Mouse (Mus musculus) CH12.LX (cell line): ENCODE data around the gene Zhx3. TPM values are rescaled to one million over a fixed set of nuclear protein-coding genes. Genes with fewer than 3 reads are reported as not detected.

Experiments used
- DNase-seq: peaks from one replicate; pipeline ENCODE4 v3.0.0-alpha.2; 2013; ENCODE audit errors: extremely low read depth
- H3K27ac ChIP-seq: 2 replicates; pipeline ENCODE4 v1.5.1; 2012; ENCODE audit warnings: low read depth, mild to moderate bottlenecking, control low read depth, moderate library complexity; ENCODE audit not compliant: insufficient read depth
- H3K27me3 ChIP-seq: replicated peaks from 2 replicates; pipeline ENCODE3; 2012; ENCODE audit warnings: inconsistent platforms
- H3K36me3 ChIP-seq, 2 experiments: replicated peaks in 1 of 2; 2 replicates each; pipeline versions ENCODE3 to v1.6.1; 2012; ENCODE audit warnings: inconsistent platforms in 1 of 2, low read length in 1 of 2, mild to moderate bottlenecking in 1 of 2, mixed read lengths in 1 of 2, moderate library complexity in 1 of 2; ENCODE audit not compliant: control insufficient read depth in 1 of 2, insufficient read depth in 1 of 2
- H3K4me1 ChIP-seq, 2 experiments: 2 replicates each; pipeline ENCODE4 v1.6.1; 2012; ENCODE audit warnings: inconsistent platforms in 1 of 2, moderate library complexity in 1 of 2; ENCODE audit not compliant: insufficient read depth in 2 of 2, control insufficient read depth in 1 of 2
- H3K4me2 ChIP-seq: 2 replicates; pipeline ENCODE4 v1.6.1; 2012; ENCODE audit warnings: low read depth, mild to moderate bottlenecking, control low read depth; ENCODE audit not compliant: poor library complexity, insufficient read depth, severe bottlenecking
- H3K4me3 ChIP-seq, 3 experiments: fragments of 150-350 bp in 1 of 3; sonication (generic) in 1 of 3; replicated peaks in 1 of 3; 2 replicates each; pipeline versions ENCODE3 to v1.5.1; 2011 to 2012; ENCODE audit warnings: low read depth in 2 of 3, low read length in 2 of 3, mild to moderate bottlenecking in 2 of 3, moderate library complexity in 2 of 3, control low read depth in 1 of 3, improper control_type of control experiment in 1 of 3, inconsistent platforms in 1 of 3, mixed read lengths in 1 of 3; ENCODE audit not compliant: poor library complexity in 1 of 3
- H3K79me2 ChIP-seq: replicated peaks from 2 replicates; pipeline ENCODE4 v1.6.1; 2012; ENCODE audit warnings: mild to moderate bottlenecking, moderate library complexity; ENCODE audit not compliant: control insufficient read depth, poor library complexity, insufficient read depth, severe bottlenecking; ENCODE audit errors: extremely low read depth
- H3K9ac ChIP-seq: 2 replicates; pipeline ENCODE4 v1.6.1; 2012; ENCODE audit warnings: low read depth, mild to moderate bottlenecking, control low read depth, moderate library complexity; ENCODE audit not compliant: insufficient read depth
- H3K9me3 ChIP-seq: replicated peaks from 2 replicates; pipeline ENCODE3; 2012; ENCODE audit warnings: low read length, inconsistent platforms, mixed read lengths
- BHLHE40 ChIP-seq: IDR thresholded peaks from 2 replicates; pipeline ENCODE4 v1.6.1; 2011; ENCODE audit warnings: mild to moderate bottlenecking, low read depth, low read length, improper control_type of control experiment
- CHD1 ChIP-seq: IDR thresholded peaks from 2 replicates; pipeline ENCODE4 v1.6.1; 2012; ENCODE audit warnings: low read depth, low read length, improper control_type of control experiment, inconsistent platforms
- CHD2 ChIP-seq: IDR thresholded peaks from 2 replicates; pipeline ENCODE4 v1.6.1; 2011; ENCODE audit warnings: low read length, improper control_type of control experiment
- CTCF ChIP-seq, 2 experiments: IDR thresholded peaks in 1 of 2; conservative IDR thresholded peaks in 1 of 2; 2 replicates each; pipeline ENCODE4 v1.5.1; 2011 to 2012; ENCODE audit warnings: low read depth in 2 of 2, low read length in 2 of 2, improper control_type of control experiment in 1 of 2, inconsistent platforms in 1 of 2, mild to moderate bottlenecking in 1 of 2, moderate library complexity in 1 of 2
- ELF1 ChIP-seq: IDR thresholded peaks from 2 replicates; pipeline ENCODE4 v1.6.1; 2014; ENCODE audit warnings: low read depth, mild to moderate bottlenecking, inconsistent platforms, low read length, improper control_type of control experiment
- EP300 ChIP-seq: IDR thresholded peaks from 2 replicates; pipeline ENCODE4 v1.6.1; 2011; ENCODE audit warnings: low read length, improper control_type of control experiment
- ETS1 ChIP-seq: conservative IDR thresholded peaks from 2 replicates; pipeline ENCODE4 v1.6.1; 2012; ENCODE audit warnings: low read depth, mild to moderate bottlenecking, inconsistent platforms, low read length, improper control_type of control experiment, moderate library complexity
- HCFC1 ChIP-seq: IDR thresholded peaks from 2 replicates; pipeline ENCODE4 v1.6.1; 2012; ENCODE audit warnings: low read depth, mild to moderate bottlenecking, inconsistent platforms, low read length, improper control_type of control experiment
- IRF4 ChIP-seq: IDR thresholded peaks from 2 replicates; pipeline ENCODE4 v1.6.1; 2014; ENCODE audit warnings: low read depth, mild to moderate bottlenecking, inconsistent platforms, low read length, improper control_type of control experiment
- JUN ChIP-seq: IDR thresholded peaks from 2 replicates; pipeline ENCODE4 v1.6.1; 2011; ENCODE audit warnings: low read depth, mild to moderate bottlenecking, low read length, improper control_type of control experiment, moderate library complexity; ENCODE audit not compliant: insufficient read depth
- JUND ChIP-seq: conservative IDR thresholded peaks from 2 replicates; pipeline ENCODE4 v1.6.1; 2011; ENCODE audit warnings: low read depth, low read length, improper control_type of control experiment
- KAT2A ChIP-seq: IDR thresholded peaks from 2 replicates; pipeline ENCODE4 v1.6.1; 2012; ENCODE audit warnings: low read length, improper control_type of control experiment, inconsistent platforms; ENCODE audit not compliant: insufficient replicate concordance
- MAFK ChIP-seq: IDR thresholded peaks from 2 replicates; pipeline ENCODE4 v1.6.1; 2011; ENCODE audit warnings: low read length, improper control_type of control experiment; ENCODE audit not compliant: insufficient replicate concordance
- MAX ChIP-seq: IDR thresholded peaks from 2 replicates; pipeline ENCODE4 v1.6.1; 2011; ENCODE audit warnings: low read length, improper control_type of control experiment
- MAZ ChIP-seq: IDR thresholded peaks from 2 replicates; pipeline ENCODE4 v1.6.1; 2012; ENCODE audit warnings: low read depth, mild to moderate bottlenecking, inconsistent platforms, low read length, improper control_type of control experiment, moderate library complexity
- MEF2A ChIP-seq: IDR thresholded peaks from 2 replicates; pipeline ENCODE4 v1.6.1; 2014; ENCODE audit warnings: low read depth, mild to moderate bottlenecking, inconsistent platforms, low read length, improper control_type of control experiment, borderline replicate concordance
- MXI1 ChIP-seq: IDR thresholded peaks from 2 replicates; pipeline ENCODE4 v1.6.1; 2011; ENCODE audit warnings: mild to moderate bottlenecking, low read depth, low read length, improper control_type of control experiment
- MYC ChIP-seq: IDR thresholded peaks from 2 replicates; pipeline ENCODE4 v1.6.1; 2011; ENCODE audit warnings: low read depth, mild to moderate bottlenecking, improper control_type of control experiment, low read length
- NELFE ChIP-seq: IDR thresholded peaks from 2 replicates; pipeline ENCODE4 v1.6.1; 2011; ENCODE audit warnings: low read depth, low read length, improper control_type of control experiment
- NRF1 ChIP-seq: IDR thresholded peaks from 2 replicates; pipeline ENCODE4 v1.6.1; 2014; ENCODE audit warnings: low read depth, mild to moderate bottlenecking, inconsistent platforms, low read length, improper control_type of control experiment, moderate library complexity
- PAX5 ChIP-seq: IDR thresholded peaks from 2 replicates; pipeline ENCODE4 v1.6.1; 2012; ENCODE audit warnings: low read length, inconsistent platforms, mixed read lengths
- POLR2A ChIP-seq: IDR thresholded peaks from 2 replicates; pipeline ENCODE4 v1.6.1; 2011; ENCODE audit warnings: low read depth, mild to moderate bottlenecking, improper control_type of control experiment, low read length
- POLR2AphosphoS2 ChIP-seq: IDR thresholded peaks from 2 replicates; pipeline ENCODE4 v1.6.1; 2011; ENCODE audit warnings: low read depth, low read length, improper control_type of control experiment
- RAD21 ChIP-seq: IDR thresholded peaks from 2 replicates; pipeline ENCODE4 v1.6.1; 2011; ENCODE audit warnings: low read depth, mild to moderate bottlenecking, low read length, improper control_type of control experiment, moderate library complexity
- RCOR1 ChIP-seq: conservative IDR thresholded peaks from 2 replicates; pipeline ENCODE4 v1.6.1; 2012; ENCODE audit warnings: low read depth, mild to moderate bottlenecking, inconsistent platforms, low read length, improper control_type of control experiment
- TBP ChIP-seq: conservative IDR thresholded peaks from 2 replicates; pipeline ENCODE4 v1.6.1; 2011; ENCODE audit warnings: low read depth, low read length, improper control_type of control experiment
- TCF12 ChIP-seq: IDR thresholded peaks from 2 replicates; pipeline ENCODE4 v1.6.1; 2014; ENCODE audit warnings: low read depth, mild to moderate bottlenecking, inconsistent platforms, low read length, improper control_type of control experiment
- UBTF ChIP-seq: IDR thresholded peaks from 2 replicates; pipeline ENCODE4 v1.6.1; 2012; ENCODE audit warnings: low read depth, mild to moderate bottlenecking, inconsistent platforms, low read length, improper control_type of control experiment, moderate library complexity
- USF1 ChIP-seq: IDR thresholded peaks from 2 replicates; pipeline ENCODE4 v1.6.1; 2014; ENCODE audit warnings: low read depth, mild to moderate bottlenecking, inconsistent platforms, low read length, improper control_type of control experiment
- ZMIZ1 ChIP-seq: IDR thresholded peaks from 2 replicates; pipeline ENCODE4 v1.6.1; 2012; ENCODE audit warnings: low read depth, mild to moderate bottlenecking, inconsistent platforms, low read length, improper control_type of control experiment
- dilution Hi-C: fragments of 300-500 bp; cut with MboI; formaldehyde crosslinking; loops from 2 replicates; pipeline ENCODE4 v1.14.3; 2020; ENCODE audit warnings: low sequenced_read_pairs; ENCODE audit not compliant: extremely low pct_unique_long_range_greater_than_20kb, extremely low pct_ligation_motif_present
- in situ Hi-C: fragments of 300-500 bp; cut with MboI; formaldehyde crosslinking; loops from 3 replicates; pipeline ENCODE4 v1.14.3; 2019; ENCODE audit warnings: low sequenced_read_pairs, low pct_ligation_motif_present, low pct_unique_long_range_greater_than_20kb, mixed read lengths
- polyA plus RNA-seq: library from polyadenylated mRNA; unstranded; fragments of >175 nt; gene quantifications from 2 replicates; pipeline ENCODE4 v1.2.1, GENCODE M21; 2012; ENCODE audit warnings: low read depth; ENCODE audit not compliant: insufficient read length
- total RNA-seq, 2 experiments: library from RNA; depleted of rRNA; stranded (reverse); fragments of 300-350 nt in 1 of 2; fragments of >200 nt in 1 of 2; gene quantifications; 2 replicates each; pipeline ENCODE4 v1.2.3; 2012 to 2014

The Zhx3 gene
- total and polyA plus RNA-seq, 3 experiments, result 1.3 to 4.2 (median 2.6) TPM

DNA sequence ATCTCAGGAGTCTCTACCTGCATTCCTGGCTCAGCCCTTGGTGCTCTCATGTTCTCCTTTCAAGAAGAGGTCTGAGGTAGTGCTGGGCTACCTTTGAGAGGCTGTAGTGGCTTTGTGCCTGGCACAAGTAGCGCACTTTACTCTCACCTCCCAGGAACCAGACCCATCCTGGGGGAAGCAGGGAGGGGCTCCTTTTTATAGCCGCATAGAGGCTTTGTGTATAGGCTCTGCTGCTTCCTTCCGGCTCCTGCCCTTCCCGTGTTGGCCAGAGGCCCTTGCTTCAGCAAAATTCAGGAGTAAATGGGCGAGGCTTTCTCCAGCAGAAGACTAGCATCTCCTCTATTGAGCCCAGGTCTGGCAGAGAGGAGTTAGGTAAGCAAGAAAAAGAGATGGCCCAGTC, 134.4 kb downstream of the Zhx3 start:
- Histone ChIP-seq H3K9ac (no peak overlapping the region), H3K4me1 (peaks cover 12 to 78% of the 10 kb centered on the region in 2 experiments), H3K9me3 (peaks cover 2% of the 10 kb centered on the region), H3K4me3 (no peak overlapping the region), H3K79me2 (no peaks in the 10 kb centered on the region), H3K27me3 (no peaks in the 10 kb centered on the region), H3K4me2 (no peak overlapping the region), H3K36me3 (peaks cover 0 to 33% of the 10 kb centered on the region in 2 experiments), H3K27ac (no peak overlapping the region)
- TF ChIP-seq MYC (no peak), MAFK (no peak), KAT2A (no peak), POLR2A (no peak), ZMIZ1 (no peak), MEF2A (no peak), HCFC1 (no peak), EP300 (no peak), CHD1 (no peak), JUND (no peak), ELF1 (no peak), NRF1 (no peak), BHLHE40 (no peak), RCOR1 (no peak), NELFE (no peak), CTCF (conservative IDR thresholded peaks at IDR 0.05 in 1 of 2, IDR thresholded peaks at IDR 0.05 in 1 of 2; ENCODE audit: low read depth in 2 of 2, low read length in 2 of 2) (no peak), MAX (no peak), MAZ (no peak)
- in situ Hi-C loops, result no loop called here
- DNase-seq, result no peak
- dilution Hi-C loops, result no loop called here

DNA sequence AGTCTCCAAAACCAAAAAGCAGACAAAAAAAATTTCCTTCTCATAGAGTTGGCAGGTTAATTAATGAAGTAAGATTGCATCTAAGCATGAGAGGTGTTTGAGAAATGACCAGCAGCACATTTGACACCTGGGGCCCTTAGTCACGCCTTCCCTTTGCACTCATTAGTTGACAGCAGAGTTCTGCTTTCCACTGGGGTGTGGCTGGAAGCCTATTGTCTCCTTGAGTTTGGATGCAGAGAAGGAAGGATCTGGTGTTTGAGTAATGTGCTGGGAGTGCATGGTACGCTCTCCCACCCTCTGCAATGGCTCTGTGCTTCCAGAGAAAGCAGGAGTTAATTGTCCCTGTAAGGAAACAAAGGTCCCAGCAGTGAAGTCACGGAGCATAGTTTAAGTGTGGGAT, 136.3 kb downstream of the Zhx3 start:
- DNase-seq, result no peak
- in situ Hi-C loops (no loop called here), dilution Hi-C loops (no loop called here)
- Histone ChIP-seq H3K4me3 (no peak overlapping the region), H3K9ac (no peak overlapping the region), H3K9me3 (peaks cover 2% of the 10 kb centered on the region), H3K79me2 (no peaks in the 10 kb centered on the region; the same call in 1 of the 2 replicates), H3K27me3 (no peaks in the 10 kb centered on the region), H3K27ac (no peak overlapping the region), H3K4me2 (no peak overlapping the region), H3K4me1 (peaks cover 9 to 73% of the 10 kb centered on the region in 2 experiments), H3K36me3 (peaks cover 0 to 33% of the 10 kb centered on the region in 2 experiments)
- no peak for TF ChIP-seq RCOR1
- no peak for TF ChIP-seq TBP
- no peak for TF ChIP-seq ETS1
- TF ChIP-seq POLR2AphosphoS2, result no peak
- TF ChIP-seq CHD2, result no peak
- TF ChIP-seq UBTF, result no peak
- TF ChIP-seq TCF12, result no peak
- TF ChIP-seq ELF1, result no peak
- TF ChIP-seq RAD21, result no peak
- no peak for TF ChIP-seq MXI1
- no peak for TF ChIP-seq JUN
- no peak for TF ChIP-seq IRF4
- no peak for TF ChIP-seq MAX
- no peak for TF ChIP-seq NRF1
- no peak for TF ChIP-seq PAX5
- no peak for TF ChIP-seq EP300
- no peak for TF ChIP-seq HCFC1
- TF ChIP-seq USF1, result no peak
